Mouse (Mus musculus) ES-E14 (cell line): ENCODE results near the gene Gnat2.

Experiments
- CHD2 ChIP-seq: IDR thresholded peaks from 2 replicates; pipeline ENCODE4 v1.6.1; 2014; ENCODE audit warnings: mild to moderate bottlenecking, low read depth, low read length, inconsistent platforms
- HCFC1 ChIP-seq: IDR thresholded peaks from 2 replicates; pipeline ENCODE4 v1.6.1; 2012; ENCODE audit warnings: low read length, inconsistent platforms, borderline replicate concordance; ENCODE audit not compliant: insufficient read depth
- MAFK ChIP-seq: IDR thresholded peaks from 2 replicates; pipeline ENCODE4 v1.6.1; 2014; ENCODE audit warnings: mild to moderate bottlenecking, low read depth, low read length, inconsistent platforms; ENCODE audit not compliant: insufficient read depth
- ZC3H11A ChIP-seq: IDR thresholded peaks from 2 replicates; pipeline ENCODE4 v1.6.1; 2012; ENCODE audit warnings: low read depth, mild to moderate bottlenecking, inconsistent platforms, low read length, borderline replicate concordance
- ZNF384 ChIP-seq: IDR thresholded peaks from 2 replicates; pipeline ENCODE4 v1.6.1; 2012; ENCODE audit warnings: low read depth, low read length, inconsistent platforms

DNA sequence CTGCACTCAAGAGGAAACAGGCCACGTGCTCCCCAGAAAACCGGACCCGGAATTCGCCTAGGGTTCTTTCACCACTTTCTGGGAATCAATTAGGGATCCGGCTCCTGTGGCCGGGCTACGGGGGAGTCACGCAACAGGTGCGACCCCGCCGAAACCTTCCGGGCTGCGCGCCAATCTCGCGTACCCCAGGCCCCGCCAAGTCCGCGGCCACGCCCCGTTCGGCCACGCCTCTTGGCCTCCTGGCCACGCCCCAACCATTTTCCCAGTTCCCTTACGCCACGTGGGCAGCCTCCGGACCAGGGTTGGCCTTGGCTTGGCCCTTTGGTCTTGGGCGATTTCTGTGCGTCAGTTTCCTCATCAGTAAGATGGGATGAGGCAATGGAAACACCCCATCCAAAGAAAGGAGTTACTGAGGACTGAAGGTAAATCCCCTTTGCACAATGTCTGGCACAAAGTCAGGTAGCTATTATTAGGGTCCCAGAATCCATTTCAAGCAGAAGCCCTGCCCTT, 6.1 kb upstream of the Gnat2 start, which contains the start of gene Ampd2:
- TF ChIP-seq HCFC1 (0 out of 2 replicates have a peak, but pooled peaks have one; percentile 56), ZC3H11A (no peak), ZNF384 (no peak), CHD2 (no peak), MAFK (no peak)
